Mouse (Mus musculus): Measurements from ENCODE around the gene B3galnt2. TPM values are rescaled to one million over a fixed set of nuclear protein-coding genes. Genes with fewer than 3 reads are reported as not detected.

The B3galnt2 gene
- 8.1 and 9.7 TPM in 2 replicates for polyA plus RNA-seq (2015; fragmentation: Nextera tagmentation; extraction: Ambion mirVana)

DNA sequence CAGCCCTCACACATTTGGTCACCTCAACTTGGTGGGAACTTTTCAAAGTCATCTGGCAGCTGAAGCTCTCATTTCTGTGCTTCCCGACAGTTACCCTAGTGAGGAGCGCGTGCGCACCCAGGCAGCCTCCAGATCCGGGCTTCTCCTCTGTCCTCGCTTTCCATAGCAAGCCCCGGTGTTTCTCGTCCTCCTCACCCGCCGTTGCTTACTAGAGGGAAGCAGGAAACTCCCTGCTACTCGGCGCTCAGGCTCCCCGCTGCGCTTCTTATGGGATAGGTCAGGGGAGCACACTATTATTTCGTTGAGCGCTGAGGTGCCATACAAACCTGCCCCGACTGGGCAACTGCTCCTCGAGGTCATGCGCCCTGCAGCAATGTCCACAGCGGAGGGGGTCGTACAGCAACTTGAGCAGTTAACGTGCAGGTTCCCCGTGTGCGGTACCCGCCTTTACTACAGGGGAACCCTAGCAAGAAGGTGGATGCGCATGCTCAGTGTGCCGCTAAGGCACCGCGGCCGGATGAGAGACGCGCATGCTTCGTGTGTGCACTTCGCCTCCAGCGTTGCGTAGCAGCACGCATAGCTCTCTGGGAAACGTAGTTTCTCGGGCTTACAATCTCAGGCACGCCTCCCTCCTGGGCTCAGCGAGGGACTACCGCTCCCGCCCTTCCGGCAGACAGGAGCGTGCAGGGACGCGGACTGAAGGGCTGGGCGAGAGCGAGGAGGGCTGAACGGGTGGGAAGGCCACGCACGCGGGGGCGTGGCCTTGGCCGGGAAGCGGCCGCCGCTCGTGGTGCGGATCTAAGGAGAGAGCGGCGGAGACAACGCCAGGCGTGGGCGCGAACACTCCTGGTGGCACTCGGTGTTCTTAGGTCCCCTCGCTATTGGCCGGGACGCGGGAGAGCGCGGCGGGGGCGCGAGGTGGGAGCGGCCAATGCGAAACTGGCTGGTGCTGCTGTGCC is at the start of gene B3galnt2:
B3galnt2 (plus strand) TSS at position 596 of the 959 bp plus-strand sequence.
- no peaks in the 10 kb centered on the region for H3K9me3 ChIP-seq (ENCODE audit: low read length)
- peak within 1 kb of the TSS; percentile 89 for H3K9ac ChIP-seq (replicated peaks)
- peak within 1 kb of the TSS; percentile 88 for H3K4me3 ChIP-seq (ENCODE audit: low read depth, low read length)
- peaks cover 30% of the 10 kb centered on the region for H3K4me1 ChIP-seq (ENCODE audit: insufficient read depth)
- peak within 1 kb of the TSS; percentile 97 for H3K4me2 ChIP-seq (ENCODE audit: low read depth, low read length)
- no peak for TF ChIP-seq EP300 (IDR thresholded peaks at IDR 0.05; ENCODE audit: low read depth)
- TF ChIP-seq CTCF (IDR thresholded peaks at IDR 0.05; ENCODE audit: low read depth) = no peak; the same call in 1 of the 2 replicates
- H3K27ac ChIP-seq (ENCODE audit: low read depth) = peak within 1 kb of the TSS; percentile 90
- H3K27me3 ChIP-seq (ENCODE audit: insufficient read depth, low read length) = no peaks in the 10 kb centered on the region
- DNase-seq = peak; percentile 97
- ATAC-seq = peak; percentile 98
- no peaks in the 10 kb centered on the region for H3K36me3 ChIP-seq (replicated peaks; ENCODE audit: insufficient read depth, low read length)
- WGBS (ENCODE audit: insufficient replicate concordance) = under 1% methylated on average over 67 of the region's 78 CpGs

- WGBS (ENCODE audit: insufficient replicate concordance) = 25% methylated on average over 2 of the region's 2 CpGs
- no peak overlapping the region for H3K9ac ChIP-seq (replicated peaks)
- H3K4me1 ChIP-seq (ENCODE audit: insufficient read depth) = no peaks in the 10 kb centered on the region
- ATAC-seq (no peak), DNase-seq (no peak)
- H3K27me3 ChIP-seq (ENCODE audit: insufficient read depth, low read length) = no peaks in the 10 kb centered on the region
- no peak overlapping the region for H3K4me3 ChIP-seq (ENCODE audit: low read depth, low read length)
- H3K27ac ChIP-seq (ENCODE audit: low read depth) = no peak overlapping the region
- no peaks in the 10 kb centered on the region for H3K9me3 ChIP-seq (ENCODE audit: low read length)
- H3K36me3 ChIP-seq (replicated peaks; ENCODE audit: insufficient read depth, low read length) = no peaks in the 10 kb centered on the region
- H3K4me2 ChIP-seq (ENCODE audit: low read depth, low read length) = no peak overlapping the region
- TF ChIP-seq CTCF (IDR thresholded peaks at IDR 0.05; ENCODE audit: low read depth) = no peak
- TF ChIP-seq EP300 (IDR thresholded peaks at IDR 0.05; ENCODE audit: low read depth) = no peak
Measured at GRCm38 (mm10) chr13:13911341-13911740, 42.9 kb upstream of the B3galnt2 start.

- Histone ChIP-seq H3K36me3 (replicated peaks; ENCODE audit: insufficient read depth, low read length) (no peaks in the 10 kb centered on the region), H3K4me1 (ENCODE audit: insufficient read depth) (no peaks in the 10 kb centered on the region), H3K9ac (replicated peaks) (no peak overlapping the region), H3K27ac (ENCODE audit: low read depth) (no peak overlapping the region), H3K4me3 (ENCODE audit: low read depth, low read length) (no peak overlapping the region), H3K9me3 (ENCODE audit: low read length) (no peaks in the 10 kb centered on the region), H3K27me3 (ENCODE audit: insufficient read depth, low read length) (no peaks in the 10 kb centered on the region), H3K4me2 (ENCODE audit: low read depth, low read length) (no peak overlapping the region)
- WGBS (ENCODE audit: insufficient replicate concordance) = 80% methylated on average over 3 of the region's 3 CpGs
- TF ChIP-seq EP300 (IDR thresholded peaks at IDR 0.05; ENCODE audit: low read depth) = no peak
- TF ChIP-seq CTCF (IDR thresholded peaks at IDR 0.05; ENCODE audit: low read depth) = no peak
- no peak for DNase-seq
- ATAC-seq = no peak
Measured at GRCm38 (mm10) chr13:13919396-13919795, 34.9 kb upstream of the B3galnt2 start.

- Histone ChIP-seq H3K27ac (ENCODE audit: low read depth) (no peak overlapping the region), H3K9me3 (ENCODE audit: low read length) (no peaks in the 10 kb centered on the region), H3K27me3 (ENCODE audit: insufficient read depth, low read length) (no peaks in the 10 kb centered on the region), H3K4me3 (ENCODE audit: low read depth, low read length) (no peak overlapping the region), H3K36me3 (replicated peaks; ENCODE audit: insufficient read depth, low read length) (no peaks in the 10 kb centered on the region), H3K4me2 (ENCODE audit: low read depth, low read length) (no peak overlapping the region), H3K9ac (replicated peaks) (no peak overlapping the region), H3K4me1 (ENCODE audit: insufficient read depth) (no peaks in the 10 kb centered on the region)
- DNase-seq = no peak
- TF ChIP-seq EP300 (IDR thresholded peaks at IDR 0.05; ENCODE audit: low read depth) = no peak
- no peak for TF ChIP-seq CTCF (IDR thresholded peaks at IDR 0.05; ENCODE audit: low read depth)
- ATAC-seq = no peak
Measured at GRCm38 (mm10) chr13:13922526-13922925, 31.7 kb upstream of the B3galnt2 start.

DNA sequence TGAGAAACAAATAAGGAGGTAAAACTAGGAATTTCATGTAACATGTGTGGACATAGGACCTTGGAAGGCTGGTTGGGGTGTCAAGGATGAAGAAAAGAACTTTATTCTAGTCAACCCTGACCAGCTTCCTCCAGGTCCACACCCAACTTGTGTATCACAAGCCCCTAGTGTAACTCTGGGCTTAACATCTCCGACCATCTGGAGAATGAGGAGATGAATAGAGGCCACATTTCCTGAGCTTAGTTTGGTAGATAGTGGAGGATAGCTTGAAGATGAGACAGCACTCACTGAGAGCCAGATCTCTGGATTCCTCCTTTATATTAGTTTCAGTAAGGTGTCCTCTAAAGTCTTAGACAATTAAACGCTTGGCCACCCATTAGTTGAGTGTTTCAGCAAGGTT is 24.3 kb upstream of the B3galnt2 start:
- 68% methylated on average over 2 of the region's 2 CpGs for WGBS (ENCODE audit: insufficient replicate concordance)
- H3K4me3 ChIP-seq (ENCODE audit: low read depth, low read length) = no peak overlapping the region
- no peaks in the 10 kb centered on the region for H3K36me3 ChIP-seq (replicated peaks; ENCODE audit: insufficient read depth, low read length)
- TF ChIP-seq CTCF (IDR thresholded peaks at IDR 0.05; ENCODE audit: low read depth) = no peak
- no peaks in the 10 kb centered on the region for H3K4me1 ChIP-seq (ENCODE audit: insufficient read depth)
- H3K4me2 ChIP-seq (ENCODE audit: low read depth, low read length) = no peak overlapping the region
- H3K9ac ChIP-seq (replicated peaks) = no peak overlapping the region
- no peak overlapping the region for H3K27ac ChIP-seq (ENCODE audit: low read depth)
- H3K9me3 ChIP-seq (ENCODE audit: low read length) = no peaks in the 10 kb centered on the region
- H3K27me3 ChIP-seq (ENCODE audit: insufficient read depth, low read length) = no peaks in the 10 kb centered on the region
- no peak for ATAC-seq
- no peak for DNase-seq

DNA sequence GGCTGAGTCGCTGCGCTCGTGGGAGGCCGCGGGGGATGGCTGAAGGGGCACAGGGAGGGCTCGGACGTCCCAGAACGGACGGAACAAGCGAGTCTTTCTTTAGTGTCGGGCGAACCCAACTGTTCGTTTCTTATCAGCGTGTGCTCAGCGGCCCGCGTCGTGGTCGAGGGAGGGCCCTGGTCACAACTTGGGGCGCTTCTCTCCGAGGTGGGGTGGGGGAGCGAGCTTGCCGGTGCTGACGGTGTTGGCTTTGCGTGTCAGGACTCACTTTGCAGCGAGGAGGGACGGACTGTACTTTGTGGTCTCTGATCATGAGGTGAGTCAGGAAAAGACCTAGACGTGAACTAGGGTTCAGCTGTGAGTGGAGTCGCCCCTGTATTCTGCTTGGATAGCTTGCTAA is 662 bp downstream of the B3galnt2 start:
- Histone ChIP-seq H3K9me3 (ENCODE audit: low read length) (no peaks in the 10 kb centered on the region), H3K4me2 (ENCODE audit: low read depth, low read length) (peak overlapping the region; percentile 97), H3K4me3 (ENCODE audit: low read depth, low read length) (peak overlapping the region; percentile 88), H3K4me1 (ENCODE audit: insufficient read depth) (peaks cover 30% of the 10 kb centered on the region), H3K27ac (ENCODE audit: low read depth) (peak overlapping the region; percentile 90), H3K36me3 (replicated peaks; ENCODE audit: insufficient read depth, low read length) (no peaks in the 10 kb centered on the region), H3K27me3 (ENCODE audit: insufficient read depth, low read length) (no peaks in the 10 kb centered on the region), H3K9ac (replicated peaks) (peak overlapping the region; percentile 89)
- no peak for DNase-seq
- peak; percentile 28 for ATAC-seq
- 1% methylated on average over 29 of the region's 29 CpGs for WGBS (ENCODE audit: insufficient replicate concordance)
- no peak for TF ChIP-seq EP300 (IDR thresholded peaks at IDR 0.05; ENCODE audit: low read depth)
- TF ChIP-seq CTCF (IDR thresholded peaks at IDR 0.05; ENCODE audit: low read depth) = no peak
